Mouse (Mus musculus) bone marrow, adult 2 months (tissue): ENCODE measurements at regions not wholly inside any gene's neighbourhood (a gene's known extent, or its start where the extent isn't known, plus 50 kb on each side); places are given as distances from the start of the nearest gene placed in this dataset.

Source experiments
- CTCF ChIP-seq: fragments of 200-500 bp; IDR thresholded peaks from 2 replicates; pipeline ENCODE4 v1.5.1; 2011; ENCODE audit warnings: low read length, control low read depth; ENCODE audit not compliant: control insufficient read depth, insufficient read depth
- POLR2A ChIP-seq: fragments of 200-500 bp; IDR thresholded peaks from 2 replicates; pipeline ENCODE4 v1.6.1; 2011; ENCODE audit warnings: low read depth, mild to moderate bottlenecking, control low read depth, low read length, borderline replicate concordance; ENCODE audit not compliant: control insufficient read depth

- no peak for TF ChIP-seq CTCF
- TF ChIP-seq POLR2A: no peak
Observed at GRCm38 (mm10) chr2:139362245-139362847, 131.4 kb upstream of the Sptlc3 start.
